Mouse (Mus musculus): ENCODE data around the gene Metap2. TPM values are rescaled to one million over a fixed set of nuclear protein-coding genes. Genes with fewer than 3 reads are reported as not detected.

The Metap2 gene
- polyA plus RNA-seq, 1 experiment = 113 TPM

- no peaks in the 10 kb centered on the region for H3K27me3 ChIP-seq (ENCODE audit: control insufficient read depth, insufficient read depth, low read length)
- H3K4me3 ChIP-seq (ENCODE audit: control insufficient read depth, low read depth, low read length) = peak overlapping the region; percentile 55; the same call in 1 of the 2 replicates
- H3K4me1 ChIP-seq (ENCODE audit: control insufficient read depth, insufficient read depth, low read length) = peaks cover 9% of the 10 kb centered on the region
Measured at GRCm38 (mm10) chr10:93832811-93833210, 64.1 kb downstream of the Metap2 start.

GRCm38 (mm10) chr10:93831730-93832574, 64.9 kb downstream of the Metap2 start:
- Histone ChIP-seq H3K4me3 (ENCODE audit: control insufficient read depth, low read depth, low read length) (peak overlapping the region; percentile 26), H3K36me3 (ENCODE audit: control insufficient read depth, insufficient read depth, low read length) (no peaks in the 10 kb centered on the region), H3K27ac (ENCODE audit: control insufficient read depth, insufficient read depth, low read depth, low read length) (no peak overlapping the region), H3K27me3 (ENCODE audit: control insufficient read depth, insufficient read depth, low read length) (no peaks in the 10 kb centered on the region), H3K4me1 (ENCODE audit: control insufficient read depth, insufficient read depth, low read length) (peaks cover 9% of the 10 kb centered on the region)
- TF ChIP-seq CTCF (IDR thresholded peaks at IDR 0.05; ENCODE audit: control insufficient read depth, insufficient read depth, insufficient replicate concordance, low read depth, low read length) (no peak), POLR2A (IDR thresholded peaks at IDR 0.05; ENCODE audit: control insufficient read depth, low read depth, low read length) (no peak)

More at GRCm38 (mm10) chr10:93832811-93833210, 64.1 kb downstream of the Metap2 start:
- Histone ChIP-seq H3K36me3 (ENCODE audit: control insufficient read depth, insufficient read depth, low read length) (no peaks in the 10 kb centered on the region), H3K27ac (ENCODE audit: control insufficient read depth, insufficient read depth, low read depth, low read length) (no peak overlapping the region)
- TF ChIP-seq POLR2A (IDR thresholded peaks at IDR 0.05; ENCODE audit: control insufficient read depth, low read depth, low read length) = no peak
- TF ChIP-seq CTCF (IDR thresholded peaks at IDR 0.05; ENCODE audit: control insufficient read depth, insufficient read depth, insufficient replicate concordance, low read depth, low read length) = no peak

- TF ChIP-seq POLR2A (IDR thresholded peaks at IDR 0.05; ENCODE audit: control insufficient read depth, low read depth, low read length) (no peak), CTCF (IDR thresholded peaks at IDR 0.05; ENCODE audit: control insufficient read depth, insufficient read depth, insufficient replicate concordance, low read depth, low read length) (no peak)
- Histone ChIP-seq H3K27ac (ENCODE audit: control insufficient read depth, insufficient read depth, low read depth, low read length) (no peak within 1 kb of the TSS), H3K4me1 (ENCODE audit: control insufficient read depth, insufficient read depth, low read length) (peaks cover 9% of the 10 kb centered on the region), H3K27me3 (ENCODE audit: control insufficient read depth, insufficient read depth, low read length) (no peaks in the 10 kb centered on the region), H3K36me3 (ENCODE audit: control insufficient read depth, insufficient read depth, low read length) (no peaks in the 10 kb centered on the region), H3K4me3 (ENCODE audit: control insufficient read depth, low read depth, low read length) (peak within 1 kb of the TSS; percentile 26)
Measured at GRCm38 (mm10) chr10:93830931-93831729, 65.8 kb downstream of the Metap2 start, which contains the start of gene Usp44. TSS of gene Usp44 (plus strand) at chr10:93831555.

GRCm38 (mm10) chr10:93829898-93830831, 66.7 kb downstream of the Metap2 start:
- H3K36me3 ChIP-seq (ENCODE audit: control insufficient read depth, insufficient read depth, low read length) = no peaks in the 10 kb centered on the region
- no peak overlapping the region for H3K27ac ChIP-seq (ENCODE audit: control insufficient read depth, insufficient read depth, low read depth, low read length)
- H3K4me3 ChIP-seq (ENCODE audit: control insufficient read depth, low read depth, low read length) = no peak overlapping the region
- H3K4me1 ChIP-seq (ENCODE audit: control insufficient read depth, insufficient read depth, low read length) = peaks cover 12% of the 10 kb centered on the region
- no peaks in the 10 kb centered on the region for H3K27me3 ChIP-seq (ENCODE audit: control insufficient read depth, insufficient read depth, low read length)
- no peak for TF ChIP-seq POLR2A (IDR thresholded peaks at IDR 0.05; ENCODE audit: control insufficient read depth, low read depth, low read length)
- TF ChIP-seq CTCF (IDR thresholded peaks at IDR 0.05; ENCODE audit: control insufficient read depth, insufficient read depth, insufficient replicate concordance, low read depth, low read length) = no peak

DNA sequence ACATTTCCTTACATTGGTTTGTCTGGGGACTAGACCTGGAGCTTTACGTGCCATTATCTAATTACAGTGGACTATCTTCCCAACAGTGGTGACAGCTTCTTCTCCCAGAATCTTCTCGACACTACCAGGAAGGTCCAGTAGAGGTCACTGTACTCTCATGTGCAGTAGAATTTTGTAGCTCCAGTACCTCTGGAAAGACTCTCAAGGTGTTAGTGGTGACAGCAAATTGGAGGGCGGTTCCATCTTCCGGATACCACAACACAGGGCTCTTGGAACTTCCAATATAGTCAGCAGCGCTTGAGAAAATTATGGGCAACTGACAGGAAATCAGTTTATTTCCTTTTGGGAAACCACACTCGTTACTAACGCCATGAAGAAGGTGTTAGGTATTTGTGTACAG, 78.2 kb downstream of the Metap2 start:
- peaks cover 4% of the 10 kb centered on the region for H3K4me1 ChIP-seq (ENCODE audit: control insufficient read depth, insufficient read depth, low read length)
- no peak for TF ChIP-seq POLR2A (IDR thresholded peaks at IDR 0.05; ENCODE audit: control insufficient read depth, low read depth, low read length)
- TF ChIP-seq CTCF (IDR thresholded peaks at IDR 0.05; ENCODE audit: control insufficient read depth, insufficient read depth, insufficient replicate concordance, low read depth, low read length) = no peak
- no peaks in the 10 kb centered on the region for H3K27me3 ChIP-seq (ENCODE audit: control insufficient read depth, insufficient read depth, low read length)

GRCm38 (mm10) chr10:93813755-93814154, 83.1 kb downstream of the Metap2 start:
- Histone ChIP-seq H3K27me3 (ENCODE audit: control insufficient read depth, insufficient read depth, low read length) (no peaks in the 10 kb centered on the region), H3K4me1 (ENCODE audit: control insufficient read depth, insufficient read depth, low read length) (no peaks in the 10 kb centered on the region), H3K4me3 (ENCODE audit: control insufficient read depth, low read depth, low read length) (no peak overlapping the region), H3K27ac (ENCODE audit: control insufficient read depth, insufficient read depth, low read depth, low read length) (no peak overlapping the region), H3K36me3 (ENCODE audit: control insufficient read depth, insufficient read depth, low read length) (no peaks in the 10 kb centered on the region)
- no peak for TF ChIP-seq POLR2A (IDR thresholded peaks at IDR 0.05; ENCODE audit: control insufficient read depth, low read depth, low read length)
- no peak for TF ChIP-seq CTCF (IDR thresholded peaks at IDR 0.05; ENCODE audit: control insufficient read depth, insufficient read depth, insufficient replicate concordance, low read depth, low read length)

More for the DNA sequence above, 78.2 kb downstream of the Metap2 start:
- Histone ChIP-seq H3K27ac (ENCODE audit: control insufficient read depth, insufficient read depth, low read depth, low read length) (no peak overlapping the region), H3K4me3 (ENCODE audit: control insufficient read depth, low read depth, low read length) (peak overlapping the region; percentile 86), H3K36me3 (ENCODE audit: control insufficient read depth, insufficient read depth, low read length) (no peaks in the 10 kb centered on the region)

All from testis, adult 2 months (tissue).